Mouse (Mus musculus): ENCODE data around the gene Uck2.
A peak's percentile ranks its signal among the peaks of the same experiment; 100 is the strongest.

Uck2 gene

GRCm38 (mm10) chr1:167211979-167212614 lies 73.0 kb downstream of the Uck2 start:
- DNase-seq (ENCODE audit: low read depth, low spot score) = peak; percentile 38

- no peak for DNase-seq (ENCODE audit: low read depth, low spot score)
Measured at GRCm38 (mm10) chr1:167208816-167209215, 76.3 kb downstream of the Uck2 start.

- DNase-seq (ENCODE audit: low read depth, low spot score) = no peak
Measured at GRCm38 (mm10) chr1:167205177-167205750, 79.9 kb downstream of the Uck2 start.

GRCm38 (mm10) chr1:167204421-167204820 lies 80.7 kb downstream of the Uck2 start:
- DNase-seq (ENCODE audit: low read depth, low spot score) = no peak

GRCm38 (mm10) chr1:167194766-167195165 lies 90.4 kb downstream of the Uck2 start:
- no peak for DNase-seq (ENCODE audit: low read depth, low spot score)

GRCm38 (mm10) chr1:167187791-167188190 lies 97.3 kb downstream of the Uck2 start:
- DNase-seq (ENCODE audit: low read depth, low spot score) = no peak

GRCm38 (mm10) chr1:167181919-167182616 lies 103.1 kb downstream of the Uck2 start:
- DNase-seq (ENCODE audit: low read depth, low spot score) = peak; percentile 27
